Mouse (Mus musculus): Measurements from ENCODE around the gene Tmco3.

- TF ChIP-seq POLR2A (IDR thresholded peaks at IDR 0.05; ENCODE audit: insufficient read length, low read depth) (no peak), POLR2AphosphoS2 (IDR thresholded peaks at IDR 0.05; ENCODE audit: insufficient read length, low read depth) (no peak), TCF12 (IDR thresholded peaks at IDR 0.05; ENCODE audit: insufficient read depth, poor library complexity, severe bottlenecking) (no peak), MYOG (IDR thresholded peaks at IDR 0.05; ENCODE audit: control insufficient read depth in 1 of 3, insufficient read depth in 1 of 3, insufficient read length in 2 of 3, low read depth in 2 of 3) (no peak), SRF (IDR thresholded peaks at IDR 0.05; ENCODE audit: control insufficient read depth, insufficient read length, low read depth) (no peak), USF1 (IDR thresholded peaks at IDR 0.05; ENCODE audit: low read depth) (no peak)
Measured at GRCm38 (mm10) chr8:13316671-13317070, 28.7 kb downstream of the Tmco3 start.
